Mouse (Mus musculus) spleen, postnatal 4 days (tissue): Measurements from ENCODE around the gene Fzd7.

Experiments used
- DNase-seq, 2 experiments: peaks; one replicate each; pipeline ENCODE4 v3.0.0; 2022; ENCODE audit warnings: low spot score in 2 of 2

Fzd7 gene

GRCm38 (mm10) chr1:59472368-59473180 is 9.7 kb upstream of the Fzd7 start:
- no peak for DNase-seq

- no peak for DNase-seq
These were observed 9.1 kb upstream of the Fzd7 start for GRCm38 (mm10) chr1:59473181-59473555.

- no peak for DNase-seq
These were observed 6.6 kb upstream of the Fzd7 start for GRCm38 (mm10) chr1:59475618-59476017.

- no peak for DNase-seq
These were observed 3.3 kb upstream of the Fzd7 start for GRCm38 (mm10) chr1:59478911-59479310.

GRCm38 (mm10) chr1:59480821-59481455 is 1.3 kb upstream of the Fzd7 start:
- no peak for DNase-seq

- DNase-seq = peak; percentile 88 to 91
These were observed 550 bp upstream of the Fzd7 start for GRCm38 (mm10) chr1:59481456-59482291.

- DNase-seq = peak in 1 of 2 experiments; percentile 69
These were observed 684 bp downstream of the Fzd7 start for GRCm38 (mm10) chr1:59482696-59483520.

- peak; percentile 41 to 75 for DNase-seq
These were observed 1.5 kb downstream of the Fzd7 start for GRCm38 (mm10) chr1:59483521-59484245.

- no peak for DNase-seq
These were observed 2.1 kb downstream of the Fzd7 start for GRCm38 (mm10) chr1:59484314-59484713.

- no peak for DNase-seq
These were observed 2.9 kb downstream of the Fzd7 start for GRCm38 (mm10) chr1:59484791-59485785.

GRCm38 (mm10) chr1:59485803-59486202 is 3.6 kb downstream of the Fzd7 start:
- DNase-seq = no peak

- DNase-seq = no peak
These were observed 5.4 kb downstream of the Fzd7 start for GRCm38 (mm10) chr1:59487651-59488051.

GRCm38 (mm10) chr1:59488481-59488880 is 6.3 kb downstream of the Fzd7 start:
- DNase-seq = no peak

- no peak for DNase-seq
These were observed 6.8 kb downstream of the Fzd7 start for GRCm38 (mm10) chr1:59488991-59489390.

GRCm38 (mm10) chr1:59491517-59491916 is 9.3 kb downstream of the Fzd7 start:
- no peak for DNase-seq

GRCm38 (mm10) chr1:59492432-59492831 is 10.2 kb downstream of the Fzd7 start:
- no peak for DNase-seq

GRCm38 (mm10) chr1:59495970-59496369 is 13.7 kb downstream of the Fzd7 start:
- no peak for DNase-seq

GRCm38 (mm10) chr1:59497741-59498613 is 15.8 kb downstream of the Fzd7 start:
- no peak for DNase-seq

- no peak for DNase-seq
These were observed 17.1 kb downstream of the Fzd7 start for GRCm38 (mm10) chr1:59499327-59499726.
